Mouse (Mus musculus) megakaryocyte progenitor cell, adult 5-6 weeks (primary cell): Measurements from ENCODE around the gene Ttll13. TPM values are rescaled to one million over a fixed set of nuclear protein-coding genes. Genes with fewer than 3 reads are reported as not detected.

ENCODE experiments used
- ATAC-seq: replicated peaks from 2 replicates; pipeline ENCODE4 v1.8.0; 2016; ENCODE audit warnings: mild to moderate bottlenecking, moderate TSS enrichment, inconsistent platforms; ENCODE audit not compliant: poor library complexity
- total RNA-seq, 2 experiments: library from RNA; stranded (forward) in 1 of 2; stranded (reverse) in 1 of 2; fragments of 157-497, 149-512 nt in 1 of 2; fragments of 200-1000 nt in 1 of 2; gene quantifications; 2 replicates each; pipeline versions ENCODE4 v1.2.3 to v1.2.4; 2015 to 2017

Gene Ttll13
- total RNA-seq, 2 experiments from 2014 or later: not detected

DNA sequence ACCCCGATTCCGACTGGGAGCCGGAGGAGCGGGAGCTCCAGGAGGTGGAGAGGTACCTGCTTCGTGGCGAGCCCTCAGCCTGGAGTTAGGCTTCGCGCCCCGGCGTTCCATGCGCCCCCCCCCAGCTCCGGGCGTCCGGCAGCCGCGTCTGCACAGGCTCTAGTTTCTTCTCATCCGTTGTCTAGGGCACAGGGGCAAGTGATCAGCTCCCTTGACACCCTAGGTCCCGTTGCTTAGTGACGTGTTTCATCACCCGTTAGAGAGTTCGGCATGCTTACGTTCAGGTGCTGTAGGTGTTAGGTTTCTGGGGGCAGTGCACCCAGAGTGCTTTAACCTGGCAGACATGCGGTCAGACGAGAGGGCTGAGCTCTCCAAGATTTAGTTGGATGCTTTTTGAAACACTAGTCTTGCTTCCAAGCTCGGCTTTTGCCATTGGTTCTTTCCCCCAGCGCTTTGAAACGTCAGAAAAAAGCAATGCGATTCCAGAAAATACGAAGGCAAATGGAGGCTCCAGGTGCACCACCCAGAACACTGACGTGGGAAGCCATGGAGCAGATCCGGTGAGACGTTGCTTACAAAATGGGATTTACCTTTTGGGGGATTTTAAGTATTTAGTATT lies 15.3 kb downstream of the Ttll13 start:
- ATAC-seq: peak; percentile 52

DNA sequence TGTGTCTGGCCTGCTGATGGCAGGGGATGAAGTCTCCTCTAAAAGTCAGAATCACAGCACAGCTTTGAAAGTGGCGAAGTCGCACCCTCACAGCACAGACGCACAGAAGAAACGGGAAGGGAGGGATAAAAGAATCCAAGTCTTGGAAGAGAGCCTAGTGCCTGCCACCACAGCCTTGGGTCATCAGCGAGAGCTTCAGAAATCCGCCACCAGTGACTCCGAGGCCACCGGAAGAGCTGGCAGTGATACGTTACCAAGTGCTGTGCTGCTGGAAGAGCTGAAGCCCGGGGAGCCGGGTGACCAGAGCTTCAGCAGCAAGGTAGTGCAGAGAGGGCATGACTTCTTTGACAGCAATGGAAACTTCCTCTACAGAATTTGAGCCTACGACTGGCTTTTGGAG lies 18.4 kb downstream of the Ttll13 start:
- ATAC-seq: no peak

DNA sequence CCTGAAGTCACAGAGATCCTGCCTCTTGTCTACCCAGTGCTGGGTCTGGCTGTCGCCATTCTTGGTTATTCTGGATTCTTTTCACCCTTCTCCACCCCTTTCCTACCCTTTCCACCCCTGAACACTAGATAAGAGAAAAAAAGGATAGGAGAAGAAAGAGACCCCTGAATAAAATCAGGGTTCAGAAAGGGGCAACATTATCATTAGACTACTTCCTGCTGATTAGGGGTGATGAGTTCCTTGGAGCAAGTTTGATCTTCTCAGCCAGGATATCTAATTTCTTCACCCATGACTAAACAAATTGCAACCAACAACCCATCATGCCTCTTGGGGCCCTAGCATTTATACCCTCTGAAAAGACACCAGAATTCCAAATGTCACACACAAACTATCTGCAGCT lies 21.6 kb downstream of the Ttll13 start:
- ATAC-seq: no peak

DNA sequence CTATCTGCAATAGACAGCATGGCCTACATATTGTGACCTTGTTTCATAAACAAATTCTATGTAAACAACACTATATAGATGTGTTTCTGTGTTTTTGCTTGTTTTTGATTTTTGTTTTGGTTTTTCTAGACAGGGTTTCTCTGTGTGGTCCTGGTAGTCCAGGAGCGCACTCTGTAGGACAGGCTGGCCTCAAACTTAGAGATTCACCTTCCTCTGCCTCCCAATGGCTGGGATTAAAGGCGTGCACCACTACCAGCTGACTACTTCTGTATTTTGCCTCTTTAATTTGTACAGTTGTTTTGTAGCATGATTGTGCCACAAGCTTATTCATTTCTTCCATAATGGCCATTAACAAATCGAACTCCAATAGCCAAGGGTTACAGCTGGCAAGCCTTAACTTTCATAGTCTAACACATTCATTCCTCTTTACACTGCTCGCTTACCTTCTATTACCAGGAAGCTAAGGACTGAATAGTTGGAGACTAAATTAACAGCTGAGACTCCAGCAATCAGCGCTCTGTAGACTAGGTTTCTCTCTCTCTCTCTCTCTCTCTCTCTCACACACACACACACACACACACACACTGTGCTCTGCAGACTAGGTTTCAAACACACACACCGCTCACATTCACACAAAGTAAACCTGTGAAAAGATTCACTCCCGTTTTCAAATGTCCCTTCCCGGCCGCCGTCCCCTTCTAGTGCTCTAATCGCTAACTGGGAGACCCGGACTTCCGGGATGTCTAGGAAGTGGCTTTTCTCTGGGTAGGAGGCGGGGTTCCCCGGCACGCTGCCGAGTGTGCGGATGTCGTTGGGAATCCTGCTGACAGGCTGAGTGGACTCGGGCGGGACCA lies 22.9 kb downstream of the Ttll13 start, which contains the start of gene Vps33b:
Gene Vps33b, plus strand, starts transcription at position 753 of the 854 bp plus-strand sequence.
- peak; percentile 97 for ATAC-seq

DNA sequence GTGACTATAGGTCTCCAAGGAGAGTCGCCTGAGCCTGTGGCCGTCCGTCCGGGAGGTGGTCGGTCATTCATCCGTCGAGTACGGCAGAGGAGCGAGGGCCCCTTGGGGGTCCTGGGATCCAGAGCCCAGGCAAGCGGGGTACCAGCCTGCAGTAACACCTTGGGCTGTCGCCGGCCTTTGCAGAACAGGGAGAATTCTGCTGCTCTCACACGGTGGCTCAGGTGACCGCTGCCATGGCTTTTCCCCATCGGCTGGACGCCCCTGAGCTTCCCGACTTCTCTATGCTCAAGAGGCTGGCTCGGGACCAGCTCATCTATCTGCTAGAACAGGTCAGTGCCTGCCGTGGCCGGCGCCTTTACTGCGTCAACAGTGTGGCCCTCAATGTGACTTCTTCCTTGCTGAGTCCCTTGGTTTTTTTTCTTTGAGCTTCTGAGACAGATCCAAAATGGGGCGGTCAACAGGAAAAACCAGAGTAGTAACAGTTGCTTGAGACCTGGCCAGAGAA lies 23.6 kb downstream of the Ttll13 start:
- peak; percentile 54 for ATAC-seq

DNA sequence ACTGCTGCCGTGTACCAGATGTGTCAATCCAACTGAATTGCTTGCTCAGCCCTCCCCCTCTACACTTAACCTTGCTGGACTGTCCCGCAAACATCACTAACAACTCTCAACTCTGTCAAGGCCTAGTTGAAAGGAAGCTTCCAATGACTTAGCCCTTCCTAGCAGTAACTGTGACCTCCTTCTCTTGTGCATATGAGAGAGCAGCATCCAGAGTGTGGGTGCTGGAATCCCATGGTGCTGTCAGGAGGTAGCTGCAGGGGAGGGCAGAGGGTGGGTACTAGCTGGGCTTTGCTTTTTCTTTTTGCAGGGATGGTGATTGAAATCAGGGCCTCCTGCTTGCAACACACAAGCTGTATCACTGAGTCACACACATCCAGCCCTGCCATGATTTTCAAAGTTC lies 27.3 kb downstream of the Ttll13 start:
- no peak for ATAC-seq

DNA sequence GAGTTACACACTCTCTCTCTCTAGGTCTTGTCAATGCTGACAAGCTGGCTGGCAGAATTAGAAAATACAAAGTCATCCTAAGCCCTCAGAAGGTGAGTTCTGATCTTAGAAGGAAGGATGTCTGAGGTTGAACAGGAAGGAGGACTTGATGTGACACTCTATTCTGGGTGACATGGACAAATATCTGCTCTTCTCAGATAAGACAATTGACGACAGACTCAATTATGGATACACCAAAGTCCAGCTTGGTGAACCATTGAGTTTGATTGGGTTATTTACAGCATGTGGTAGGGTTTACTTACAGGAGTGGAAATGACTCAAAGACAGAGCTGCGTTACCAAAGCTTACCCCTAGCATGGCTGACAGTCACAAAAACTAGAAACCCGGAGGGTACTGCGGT lies 30.2 kb downstream of the Ttll13 start:
- no peak for ATAC-seq

DNA sequence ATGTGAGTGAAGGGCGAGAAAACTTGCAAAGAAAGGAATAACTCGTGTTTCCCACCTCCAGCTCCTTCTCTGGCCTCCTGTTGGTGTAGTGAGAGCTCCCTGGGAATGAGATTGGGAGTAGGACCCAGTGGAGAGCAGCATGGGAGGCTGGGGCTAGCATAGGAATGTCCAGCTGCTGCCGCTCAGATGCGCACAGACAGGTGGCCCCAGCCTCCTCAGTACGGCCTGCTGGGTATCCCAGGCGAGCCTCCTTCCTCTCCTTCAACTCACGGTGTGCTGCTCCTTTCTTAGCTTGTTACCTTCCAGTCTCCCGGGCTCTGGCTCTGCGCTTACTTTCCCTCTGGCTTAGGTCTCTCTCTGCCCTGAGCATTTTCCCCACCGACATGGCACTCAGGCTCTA lies 33.9 kb downstream of the Ttll13 start:
- ATAC-seq: no peak

DNA sequence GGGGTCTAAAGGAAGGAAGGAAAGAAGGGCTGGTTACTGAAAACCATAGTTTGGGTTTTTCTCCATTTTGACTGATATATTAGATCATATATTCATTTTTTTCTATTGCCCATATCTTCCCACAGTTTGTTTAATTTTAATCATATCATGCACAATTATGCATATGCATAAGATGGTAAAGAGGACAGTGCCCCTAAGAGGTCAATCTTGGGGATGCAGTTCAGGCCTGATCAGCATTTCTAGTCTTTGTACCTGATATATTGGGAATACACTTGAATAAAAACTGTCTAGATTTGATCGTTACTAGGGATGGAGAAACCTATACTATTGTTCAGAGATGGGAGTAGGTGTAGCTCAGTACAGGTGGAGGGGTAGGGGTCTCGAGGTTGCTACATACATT lies 34.8 kb downstream of the Ttll13 start:
- ATAC-seq: no peak; the same call in 1 of the 2 replicates

DNA sequence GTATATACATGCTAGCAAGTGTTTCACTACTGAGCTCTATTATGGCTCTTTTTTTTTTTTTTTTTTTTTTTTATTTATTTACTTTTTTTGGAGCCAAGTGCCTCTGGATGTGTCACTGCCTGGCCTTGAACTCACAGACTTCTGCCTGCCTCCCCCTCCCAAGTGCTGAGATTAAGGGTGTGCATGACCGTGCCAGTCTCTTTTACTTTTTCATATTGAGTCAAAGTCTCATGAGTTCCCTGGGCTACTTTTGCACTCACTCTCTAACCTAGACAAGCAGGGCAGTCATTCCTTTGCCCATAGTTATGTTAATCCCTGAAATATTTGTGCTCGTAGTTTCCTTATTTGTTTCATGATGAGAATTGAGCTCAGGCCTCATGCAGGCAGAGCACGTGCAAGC lies 35.5 kb downstream of the Ttll13 start:
- ATAC-seq: no peak

DNA sequence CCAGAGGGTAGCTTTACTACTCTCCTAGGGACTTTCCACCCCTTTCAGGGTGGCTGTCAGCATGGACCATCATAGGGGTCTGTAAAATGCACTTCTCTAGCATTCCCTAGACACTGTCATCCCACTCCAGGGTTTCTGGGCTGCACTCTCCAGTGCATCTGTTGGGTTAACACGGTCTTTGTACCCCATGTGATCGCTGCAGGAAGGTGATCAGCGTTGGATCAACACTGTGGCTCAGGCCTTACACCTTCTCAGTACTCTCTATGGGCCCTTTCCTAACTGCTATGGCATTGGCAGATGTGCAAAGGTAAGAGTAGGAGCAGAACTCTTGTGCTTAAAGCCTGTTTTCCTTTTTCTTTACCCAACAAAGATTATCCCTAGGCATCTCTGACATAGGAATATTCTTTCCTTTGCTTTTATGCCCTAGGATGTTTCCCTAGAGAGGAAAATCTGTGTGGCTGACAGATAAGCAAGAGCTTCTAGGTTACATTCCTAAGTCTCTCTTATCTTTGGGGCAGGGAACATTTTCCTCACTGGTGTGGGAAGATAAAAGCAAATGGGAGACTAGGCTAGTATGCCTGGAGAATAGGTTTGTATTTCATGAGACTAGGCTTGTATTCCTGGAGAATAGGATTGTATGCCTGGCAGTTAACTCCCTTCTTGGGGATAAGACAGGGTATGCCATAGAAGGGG lies 37.2 kb downstream of the Ttll13 start:
- ATAC-seq: no peak

DNA sequence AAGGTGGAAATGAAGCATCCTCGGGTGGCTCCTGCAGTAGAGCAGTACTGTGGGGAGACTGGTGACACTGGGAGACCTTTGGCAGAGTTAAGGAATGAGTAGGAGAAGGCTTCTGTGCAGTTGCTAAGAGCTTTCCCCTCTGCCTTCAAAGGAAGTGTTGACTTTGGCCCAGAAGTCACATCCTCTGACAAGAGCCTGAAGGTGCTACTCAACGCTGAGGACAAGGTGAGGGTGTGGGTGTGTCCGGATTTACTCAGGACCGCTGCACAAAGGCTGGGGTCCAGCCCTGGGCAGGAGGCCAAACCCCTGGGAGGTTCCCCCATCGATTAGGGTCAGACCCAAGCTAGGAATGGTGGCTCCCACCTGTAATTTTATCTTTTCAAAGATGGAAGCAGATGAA lies 38.2 kb downstream of the Ttll13 start:
- ATAC-seq: no peak

DNA sequence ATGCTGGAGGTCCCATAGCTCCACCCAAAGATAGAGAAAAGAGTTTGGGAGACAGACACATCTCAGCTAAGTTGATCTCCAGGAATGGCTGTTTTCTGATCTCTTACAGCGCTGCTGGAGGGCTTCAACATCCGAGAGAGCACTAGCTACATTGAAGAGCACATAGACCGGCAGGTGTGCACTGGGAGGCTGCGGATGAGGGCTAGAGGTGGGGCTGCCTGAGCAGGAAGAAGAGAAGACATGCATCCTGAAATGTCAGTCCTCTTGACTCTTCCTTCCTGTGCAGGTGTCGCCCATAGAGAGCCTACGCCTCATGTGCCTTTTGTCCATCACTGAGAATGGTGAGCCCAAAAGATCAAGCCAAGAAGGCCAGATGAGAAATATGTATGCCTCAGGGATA lies 39.5 kb downstream of the Ttll13 start:
- no peak for ATAC-seq

DNA sequence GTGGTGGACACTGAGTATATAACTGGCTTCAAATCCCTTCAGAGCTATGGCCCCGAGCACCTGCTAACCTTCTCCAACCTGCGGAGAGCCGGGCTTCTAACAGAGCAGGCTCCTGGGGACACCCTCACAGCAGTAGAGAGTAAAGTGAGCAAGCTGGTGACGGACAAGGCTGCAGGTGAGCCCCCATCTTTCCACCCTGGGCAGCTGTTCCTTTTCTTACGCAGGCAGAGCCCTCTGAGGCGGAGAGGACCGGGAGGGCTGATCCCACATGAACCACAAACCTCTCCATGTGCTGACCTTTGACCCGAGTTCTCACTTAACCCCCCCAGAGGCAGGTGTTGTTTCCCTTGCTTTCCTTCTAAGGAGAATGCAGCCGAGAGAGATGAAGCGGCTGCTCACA lies 41.6 kb downstream of the Ttll13 start:
- no peak for ATAC-seq

DNA sequence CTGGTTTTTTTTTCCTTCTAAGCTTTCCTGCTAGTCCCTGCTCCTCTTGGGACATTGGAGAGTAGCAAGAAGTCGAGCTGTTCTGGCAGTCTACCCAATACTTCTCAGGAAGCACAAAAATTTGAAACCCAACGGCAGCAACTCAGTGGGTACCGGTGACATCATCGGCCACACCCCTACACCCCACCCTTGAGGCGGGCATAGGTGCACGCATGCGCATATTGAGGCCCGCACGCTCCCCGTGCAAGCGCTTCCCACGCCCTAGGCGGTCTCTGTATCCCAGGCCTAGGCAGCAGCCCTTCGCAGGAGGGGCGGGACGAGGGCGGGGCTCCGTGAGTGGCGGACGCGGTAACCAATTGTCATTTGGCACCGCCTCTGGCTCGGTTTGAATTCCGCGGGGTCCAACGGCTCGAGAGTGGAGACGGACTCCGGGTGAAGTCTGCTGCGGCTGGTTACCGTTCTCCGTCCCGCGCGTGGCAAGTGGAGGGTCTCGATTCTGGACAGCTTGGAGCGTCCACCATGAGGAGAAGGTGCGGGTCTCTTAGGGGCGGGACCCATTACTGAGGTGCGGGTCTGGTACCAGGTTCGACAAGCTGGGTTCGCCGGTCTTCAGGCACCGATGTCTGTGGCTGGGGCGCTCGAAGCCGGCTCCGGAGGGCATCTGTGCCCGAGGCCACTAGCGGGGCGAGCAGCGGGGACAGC lies 48.0 kb downstream of the Ttll13 start, which contains the start of gene Prc1:
Gene Prc1, plus strand, starts transcription at position 389 of the 702 bp plus-strand sequence.
- peak; percentile 99 for ATAC-seq

DNA sequence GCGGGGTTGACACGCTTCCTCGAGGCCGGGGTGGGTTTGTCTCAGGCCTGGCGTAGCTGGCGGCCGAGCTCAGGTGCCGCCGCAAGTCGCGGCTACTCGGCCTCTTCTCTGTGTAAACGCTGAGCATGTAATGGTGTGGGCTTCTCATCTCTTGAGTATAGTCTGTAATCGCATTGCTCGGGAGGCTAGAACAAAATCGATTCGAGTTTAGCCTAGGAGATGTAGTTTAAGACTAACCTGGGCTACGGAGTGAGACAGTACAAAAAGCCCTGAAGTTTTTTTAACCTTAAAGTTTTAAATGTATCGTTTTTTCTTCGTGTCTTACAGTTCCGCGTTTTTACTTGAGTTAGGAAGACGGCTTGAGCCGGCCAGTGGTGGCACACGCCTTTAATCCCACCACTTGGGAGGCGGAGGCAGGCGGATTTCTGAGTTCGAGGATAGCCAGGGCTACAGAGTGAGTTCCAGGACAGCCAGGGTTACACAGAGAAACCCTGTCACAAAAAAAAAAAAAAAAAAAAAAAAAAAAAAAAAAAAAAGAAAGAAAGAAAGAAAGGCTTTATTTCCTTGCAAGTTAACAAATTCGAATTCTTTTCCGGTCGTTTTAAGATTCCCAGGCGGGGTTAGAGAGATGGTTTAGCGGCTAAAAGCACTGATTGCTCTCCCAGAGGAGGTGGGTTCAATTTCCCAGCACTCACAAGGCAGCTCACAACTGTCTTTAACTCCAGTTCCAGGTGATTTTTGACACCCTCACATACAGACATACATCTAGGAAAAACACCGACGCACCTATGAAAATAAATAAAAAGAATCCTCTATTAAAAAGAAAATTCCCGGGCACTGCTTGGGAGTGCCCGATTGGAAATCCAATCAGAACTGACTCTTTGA lies 48.8 kb downstream of the Ttll13 start:
- ATAC-seq: peak; percentile 2; the same call in 1 of the 2 replicates

DNA sequence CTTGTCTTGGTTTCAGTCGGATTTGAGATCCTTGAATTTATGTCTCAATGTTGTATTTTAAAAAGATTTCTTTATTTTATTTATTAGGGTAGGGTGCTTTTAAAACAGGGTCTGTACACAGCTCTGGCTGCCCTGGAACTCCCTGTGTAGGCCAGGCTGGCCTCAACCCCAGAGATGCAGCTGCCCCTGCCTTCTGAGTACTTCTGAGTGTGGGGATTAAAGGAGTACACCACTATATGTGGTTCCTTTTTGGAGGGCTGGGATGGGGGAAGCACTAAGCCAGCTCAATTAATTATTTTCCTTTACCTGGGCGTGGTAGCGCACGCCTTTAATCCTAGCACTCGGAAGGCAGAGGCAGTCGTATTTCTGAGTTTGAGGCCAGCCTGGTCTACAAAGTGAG lies 50.3 kb downstream of the Ttll13 start:
- ATAC-seq: no peak

DNA sequence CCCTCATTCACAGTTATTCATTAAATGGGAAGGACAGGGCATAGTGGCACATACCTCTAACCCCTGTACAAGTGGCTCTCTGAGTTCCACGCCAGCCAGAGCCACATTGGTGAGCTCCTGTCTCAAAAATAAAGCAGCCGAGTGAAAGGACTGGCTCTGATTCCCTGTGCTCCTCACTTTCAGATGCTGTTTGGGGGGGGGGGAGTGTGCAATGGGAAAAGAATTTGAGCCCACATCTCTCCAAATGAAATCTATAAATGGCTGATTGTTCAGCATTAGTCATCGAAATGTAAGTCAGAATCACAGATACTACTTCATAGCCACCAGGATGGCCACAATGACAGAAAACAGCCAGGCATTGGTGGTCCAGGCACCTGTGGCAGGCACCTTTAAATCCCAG lies 50.9 kb downstream of the Ttll13 start:
- ATAC-seq: no peak

DNA sequence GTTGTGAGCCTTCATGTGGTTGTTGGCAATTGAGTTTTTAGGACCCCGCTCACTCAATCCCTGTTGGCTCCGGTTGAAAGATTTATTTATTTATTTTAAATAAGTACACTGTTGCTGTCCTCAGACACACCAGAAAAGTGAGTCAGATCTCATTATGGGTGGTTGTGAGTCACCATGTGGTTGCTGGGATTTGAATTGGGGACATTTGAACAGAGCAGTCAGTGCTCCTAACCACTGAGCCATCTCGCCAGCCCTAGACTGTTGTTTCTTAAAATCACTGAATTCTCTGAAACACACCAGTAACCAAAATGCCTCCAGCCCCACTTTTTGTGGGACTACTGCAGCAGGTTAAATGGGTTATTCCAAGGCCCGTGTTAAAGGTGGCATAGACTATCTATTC lies 52.6 kb downstream of the Ttll13 start:
- no peak for ATAC-seq

DNA sequence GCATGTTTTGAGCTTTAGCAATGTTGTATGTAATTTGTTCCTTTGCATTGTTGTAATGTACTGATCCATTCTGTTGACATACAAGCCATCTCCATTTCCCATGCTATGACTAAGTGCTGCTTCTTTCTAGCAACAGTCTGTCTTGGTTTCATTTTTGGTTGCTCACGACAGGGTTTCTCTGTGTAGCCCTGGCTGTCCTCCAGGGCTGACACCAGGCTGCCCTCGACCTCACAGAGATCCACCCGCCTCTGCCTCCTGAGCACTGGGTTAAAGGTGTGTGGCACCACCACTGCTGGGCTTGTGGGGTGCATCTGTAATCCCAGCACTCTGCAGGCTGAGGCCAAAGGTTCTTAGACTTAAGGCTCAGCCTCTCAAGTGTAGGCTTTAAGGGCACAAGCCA lies 53.4 kb downstream of the Ttll13 start:
- no peak for ATAC-seq
